Mouse (Mus musculus) kidney, embryonic 16.5 days (tissue): ENCODE results near the gene Lsamp. TPM values are rescaled to one million over a fixed set of nuclear protein-coding genes. Genes with fewer than 3 reads are reported as not detected.

Experiments used
- ATAC-seq: fragments of 200-750 bp; cut with Nextera tagmentation; 2 replicates; pipeline ENCODE4 v1.8.0; 2017; ENCODE audit warnings: moderate TSS enrichment; ENCODE audit not compliant: low FRiP score, low TSS enrichment
- H3K27ac ChIP-seq: fragments of 300-500 bp; sonication (generic); 2 replicates; pipeline ENCODE4 v1.5.1; 2014; ENCODE audit warnings: low read length
- H3K27me3 ChIP-seq: fragments of 300-500 bp; sonication (generic); 2 replicates; pipeline ENCODE4 v1.6.1; 2014; ENCODE audit warnings: low read length, control low read depth, mixed read lengths; ENCODE audit not compliant: insufficient read depth
- H3K36me3 ChIP-seq: fragments of 300-500 bp; sonication (generic); 2 replicates; pipeline ENCODE4 v1.6.1; 2014; ENCODE audit warnings: low read length, control low read depth, mixed read lengths; ENCODE audit not compliant: insufficient read depth
- H3K4me1 ChIP-seq: fragments of 300-500 bp; sonication (generic); 2 replicates; pipeline ENCODE4 v1.6.1; 2014; ENCODE audit warnings: low read length, control low read depth, mixed read lengths; ENCODE audit not compliant: insufficient read depth
- H3K4me2 ChIP-seq: fragments of 300-500 bp; sonication (generic); replicated peaks from 2 replicates; pipeline ENCODE4 v1.6.1; 2014; ENCODE audit warnings: low read depth, low read length
- H3K4me3 ChIP-seq: fragments of 300-500 bp; sonication (generic); 2 replicates; pipeline ENCODE4 v1.5.1; 2014; ENCODE audit warnings: mild to moderate bottlenecking, low read length
- H3K9ac ChIP-seq: fragments of 300-500 bp; sonication (generic); replicated peaks from 2 replicates; pipeline ENCODE4 v1.6.1; 2014; ENCODE audit warnings: low read length
- H3K9me3 ChIP-seq: fragments of 300-500 bp; sonication (generic); 2 replicates; pipeline ENCODE4 v1.6.1; 2016; ENCODE audit warnings: low read length, control low read depth
- WGBS: fragments of 180-500 bp; shearing (Covaris S2); extraction: QIAGEN DNeasy Blood & Tissue Kit; methylation state at CpG from one replicate; pipeline ENCODE4 v1.1.7; 2014; 5-methylcytosine and 5-hydroxymethylcytosine counted together
- polyA plus RNA-seq: library from polyadenylated mRNA; unstranded; fragments of >200 nt; fragmentation: Nextera tagmentation; extraction: Ambion mirVana; gene quantifications from 2 replicates; pipeline ENCODE4 v1.2.1, GENCODE M21; 2015

The Lsamp gene
- polyA plus RNA-seq, 1 experiment from 2014 or later = 3.4 TPM

GRCm38 (mm10) chr16:40438876-40439275 is 454.7 kb downstream of the Lsamp start:
- Histone ChIP-seq H3K9me3 (no peaks in the 10 kb centered on the region), H3K36me3 (no peaks in the 10 kb centered on the region), H3K4me2 (no peak overlapping the region), H3K4me1 (no peaks in the 10 kb centered on the region), H3K4me3 (no peak overlapping the region), H3K9ac (no peak overlapping the region), H3K27me3 (no peaks in the 10 kb centered on the region), H3K27ac (no peak overlapping the region)
- WGBS = 61% methylated on average over 1 of the region's 1 CpGs
- no peak for ATAC-seq

- ATAC-seq = no peak
- Histone ChIP-seq H3K4me3 (no peak overlapping the region), H3K36me3 (no peaks in the 10 kb centered on the region), H3K27me3 (no peaks in the 10 kb centered on the region), H3K27ac (no peak overlapping the region), H3K4me1 (no peaks in the 10 kb centered on the region), H3K4me2 (no peak overlapping the region), H3K9ac (no peak overlapping the region), H3K9me3 (no peaks in the 10 kb centered on the region)
- 70% methylated on average over 5 of the region's 5 CpGs for WGBS
These were observed 462.4 kb downstream of the Lsamp start for GRCm38 (mm10) chr16:40446587-40446986.

GRCm38 (mm10) chr16:40463411-40464058 is 479.4 kb downstream of the Lsamp start:
- no peak for ATAC-seq
- Histone ChIP-seq H3K9me3 (no peaks in the 10 kb centered on the region), H3K27ac (no peak overlapping the region), H3K4me2 (no peak overlapping the region), H3K9ac (no peak overlapping the region), H3K4me3 (no peak overlapping the region), H3K27me3 (no peaks in the 10 kb centered on the region), H3K4me1 (no peaks in the 10 kb centered on the region), H3K36me3 (no peaks in the 10 kb centered on the region)
- 66% methylated on average over 15 of the region's 15 CpGs for WGBS

GRCm38 (mm10) chr16:40466596-40466995 is 482.4 kb downstream of the Lsamp start:
- Histone ChIP-seq H3K27ac (no peak overlapping the region), H3K4me1 (no peaks in the 10 kb centered on the region), H3K9me3 (no peaks in the 10 kb centered on the region), H3K4me2 (no peak overlapping the region), H3K36me3 (no peaks in the 10 kb centered on the region), H3K9ac (no peak overlapping the region), H3K27me3 (no peaks in the 10 kb centered on the region), H3K4me3 (no peak overlapping the region)
- no peak for ATAC-seq
- WGBS = 12% methylated on average over 8 of the region's 8 CpGs

- Histone ChIP-seq H3K9ac (no peak overlapping the region), H3K4me2 (no peak overlapping the region), H3K9me3 (no peaks in the 10 kb centered on the region), H3K4me1 (no peaks in the 10 kb centered on the region), H3K27ac (no peak overlapping the region), H3K27me3 (no peaks in the 10 kb centered on the region), H3K36me3 (no peaks in the 10 kb centered on the region), H3K4me3 (no peak overlapping the region)
- WGBS = 83% methylated on average over 6 of the region's 6 CpGs
- no peak for ATAC-seq
These were observed 486.8 kb downstream of the Lsamp start for GRCm38 (mm10) chr16:40470946-40471345.

GRCm38 (mm10) chr16:40471967-40472366 is 487.8 kb downstream of the Lsamp start:
- 53% methylated on average over 5 of the region's 5 CpGs for WGBS
- H3K27ac ChIP-seq = no peak overlapping the region
- H3K4me3 ChIP-seq = no peak overlapping the region
- no peaks in the 10 kb centered on the region for H3K36me3 ChIP-seq
- H3K4me1 ChIP-seq = no peaks in the 10 kb centered on the region
- H3K27me3 ChIP-seq = no peaks in the 10 kb centered on the region
- H3K9me3 ChIP-seq = no peaks in the 10 kb centered on the region
- no peak overlapping the region for H3K9ac ChIP-seq
- ATAC-seq = no peak
- no peak overlapping the region for H3K4me2 ChIP-seq

GRCm38 (mm10) chr16:40491606-40492005 is 507.4 kb downstream of the Lsamp start:
- Histone ChIP-seq H3K9ac (no peak overlapping the region), H3K27ac (no peak overlapping the region), H3K4me3 (no peak overlapping the region), H3K4me1 (no peaks in the 10 kb centered on the region), H3K36me3 (no peaks in the 10 kb centered on the region), H3K27me3 (no peaks in the 10 kb centered on the region), H3K4me2 (no peak overlapping the region), H3K9me3 (no peaks in the 10 kb centered on the region)
- no peak for ATAC-seq
- 89% methylated on average over 2 of the region's 2 CpGs for WGBS

GRCm38 (mm10) chr16:40504262-40504960 is 520.2 kb downstream of the Lsamp start:
- 77% methylated on average over 3 of the region's 3 CpGs for WGBS
- Histone ChIP-seq H3K27me3 (no peaks in the 10 kb centered on the region), H3K9ac (no peak overlapping the region), H3K36me3 (no peaks in the 10 kb centered on the region), H3K27ac (no peak overlapping the region), H3K9me3 (no peaks in the 10 kb centered on the region), H3K4me2 (no peak overlapping the region), H3K4me1 (no peaks in the 10 kb centered on the region), H3K4me3 (no peak overlapping the region)
- ATAC-seq = no peak

GRCm38 (mm10) chr16:40509146-40510030 is 525.2 kb downstream of the Lsamp start:
- no peaks in the 10 kb centered on the region for H3K9me3 ChIP-seq
- H3K4me3 ChIP-seq = no peak overlapping the region
- whole genome bisulfite sequencing = 83% methylated on average over 7 of the region's 7 CpGs
- no peak overlapping the region for H3K27ac ChIP-seq
- no peaks in the 10 kb centered on the region for H3K36me3 ChIP-seq
- H3K9ac ChIP-seq = no peak overlapping the region
- H3K27me3 ChIP-seq = no peaks in the 10 kb centered on the region
- ATAC-seq = no peak
- H3K4me1 ChIP-seq = no peaks in the 10 kb centered on the region
- no peak overlapping the region for H3K4me2 ChIP-seq
